Mouse (Mus musculus) CH12.LX (cell line): ENCODE data around the gene Cfap61. TPM values are rescaled to one million over a fixed set of nuclear protein-coding genes. Genes with fewer than 3 reads are reported as not detected.

Experiments used
- DNase-seq: peaks from one replicate; pipeline ENCODE4 v3.0.0-alpha.2; 2013; ENCODE audit errors: extremely low read depth
- H3K27ac ChIP-seq: 2 replicates; pipeline ENCODE4 v1.5.1; 2012; ENCODE audit warnings: low read depth, mild to moderate bottlenecking, control low read depth, moderate library complexity; ENCODE audit not compliant: insufficient read depth
- H3K27me3 ChIP-seq: replicated peaks from 2 replicates; pipeline ENCODE3; 2012; ENCODE audit warnings: inconsistent platforms
- H3K36me3 ChIP-seq, 2 experiments: replicated peaks in 1 of 2; 2 replicates each; pipeline versions ENCODE3 to v1.6.1; 2012; ENCODE audit warnings: inconsistent platforms in 1 of 2, low read length in 1 of 2, mild to moderate bottlenecking in 1 of 2, mixed read lengths in 1 of 2, moderate library complexity in 1 of 2; ENCODE audit not compliant: control insufficient read depth in 1 of 2, insufficient read depth in 1 of 2
- H3K4me1 ChIP-seq, 2 experiments: 2 replicates each; pipeline ENCODE4 v1.6.1; 2012; ENCODE audit warnings: inconsistent platforms in 1 of 2, moderate library complexity in 1 of 2; ENCODE audit not compliant: insufficient read depth in 2 of 2, control insufficient read depth in 1 of 2
- H3K4me2 ChIP-seq: 2 replicates; pipeline ENCODE4 v1.6.1; 2012; ENCODE audit warnings: low read depth, mild to moderate bottlenecking, control low read depth; ENCODE audit not compliant: poor library complexity, insufficient read depth, severe bottlenecking
- H3K4me3 ChIP-seq, 3 experiments: fragments of 150-350 bp in 1 of 3; sonication (generic) in 1 of 3; replicated peaks in 1 of 3; 2 replicates each; pipeline versions ENCODE3 to v1.5.1; 2011 to 2012; ENCODE audit warnings: low read depth in 2 of 3, low read length in 2 of 3, mild to moderate bottlenecking in 2 of 3, moderate library complexity in 2 of 3, control low read depth in 1 of 3, improper control_type of control experiment in 1 of 3, inconsistent platforms in 1 of 3, mixed read lengths in 1 of 3; ENCODE audit not compliant: poor library complexity in 1 of 3
- H3K79me2 ChIP-seq: replicated peaks from 2 replicates; pipeline ENCODE4 v1.6.1; 2012; ENCODE audit warnings: mild to moderate bottlenecking, moderate library complexity; ENCODE audit not compliant: control insufficient read depth, poor library complexity, insufficient read depth, severe bottlenecking; ENCODE audit errors: extremely low read depth
- H3K9ac ChIP-seq: 2 replicates; pipeline ENCODE4 v1.6.1; 2012; ENCODE audit warnings: low read depth, mild to moderate bottlenecking, control low read depth, moderate library complexity; ENCODE audit not compliant: insufficient read depth
- H3K9me3 ChIP-seq: replicated peaks from 2 replicates; pipeline ENCODE3; 2012; ENCODE audit warnings: low read length, inconsistent platforms, mixed read lengths
- BHLHE40 ChIP-seq: IDR thresholded peaks from 2 replicates; pipeline ENCODE4 v1.6.1; 2011; ENCODE audit warnings: mild to moderate bottlenecking, low read depth, low read length, improper control_type of control experiment
- GABPA ChIP-seq: IDR thresholded peaks from 2 replicates; pipeline ENCODE4 v1.6.1; 2012; ENCODE audit warnings: low read depth, low read length, improper control_type of control experiment, inconsistent platforms; ENCODE audit not compliant: insufficient replicate concordance
- HCFC1 ChIP-seq: IDR thresholded peaks from 2 replicates; pipeline ENCODE4 v1.6.1; 2012; ENCODE audit warnings: low read depth, mild to moderate bottlenecking, inconsistent platforms, low read length, improper control_type of control experiment
- IRF4 ChIP-seq: IDR thresholded peaks from 2 replicates; pipeline ENCODE4 v1.6.1; 2014; ENCODE audit warnings: low read depth, mild to moderate bottlenecking, inconsistent platforms, low read length, improper control_type of control experiment
- JUN ChIP-seq: IDR thresholded peaks from 2 replicates; pipeline ENCODE4 v1.6.1; 2011; ENCODE audit warnings: low read depth, mild to moderate bottlenecking, low read length, improper control_type of control experiment, moderate library complexity; ENCODE audit not compliant: insufficient read depth
- JUND ChIP-seq: conservative IDR thresholded peaks from 2 replicates; pipeline ENCODE4 v1.6.1; 2011; ENCODE audit warnings: low read depth, low read length, improper control_type of control experiment
- KAT2A ChIP-seq: IDR thresholded peaks from 2 replicates; pipeline ENCODE4 v1.6.1; 2012; ENCODE audit warnings: low read length, improper control_type of control experiment, inconsistent platforms; ENCODE audit not compliant: insufficient replicate concordance
- MEF2A ChIP-seq: IDR thresholded peaks from 2 replicates; pipeline ENCODE4 v1.6.1; 2014; ENCODE audit warnings: low read depth, mild to moderate bottlenecking, inconsistent platforms, low read length, improper control_type of control experiment, borderline replicate concordance
- NRF1 ChIP-seq: IDR thresholded peaks from 2 replicates; pipeline ENCODE4 v1.6.1; 2014; ENCODE audit warnings: low read depth, mild to moderate bottlenecking, inconsistent platforms, low read length, improper control_type of control experiment, moderate library complexity
- PAX5 ChIP-seq: IDR thresholded peaks from 2 replicates; pipeline ENCODE4 v1.6.1; 2012; ENCODE audit warnings: low read length, inconsistent platforms, mixed read lengths
- SIN3A ChIP-seq: IDR thresholded peaks from 2 replicates; pipeline ENCODE4 v1.6.1; 2012; ENCODE audit warnings: low read length, improper control_type of control experiment, inconsistent platforms
- SMC3 ChIP-seq: IDR thresholded peaks from 2 replicates; pipeline ENCODE4 v1.6.1; 2011; ENCODE audit warnings: low read depth, low read length, improper control_type of control experiment
- TBP ChIP-seq: conservative IDR thresholded peaks from 2 replicates; pipeline ENCODE4 v1.6.1; 2011; ENCODE audit warnings: low read depth, low read length, improper control_type of control experiment
- UBTF ChIP-seq: IDR thresholded peaks from 2 replicates; pipeline ENCODE4 v1.6.1; 2012; ENCODE audit warnings: low read depth, mild to moderate bottlenecking, inconsistent platforms, low read length, improper control_type of control experiment, moderate library complexity
- USF2 ChIP-seq: conservative IDR thresholded peaks from 2 replicates; pipeline ENCODE4 v1.6.1; 2011; ENCODE audit warnings: low read depth, low read length, improper control_type of control experiment
- ZC3H11A ChIP-seq: IDR thresholded peaks from 2 replicates; pipeline ENCODE4 v1.6.1; 2012; ENCODE audit warnings: low read depth, mild to moderate bottlenecking, inconsistent platforms, low read length, improper control_type of control experiment
- ZNF384 ChIP-seq: IDR thresholded peaks from 2 replicates; pipeline ENCODE4 v1.6.1; 2012; ENCODE audit warnings: low read depth, low read length, improper control_type of control experiment, inconsistent platforms
- dilution Hi-C: fragments of 300-500 bp; cut with MboI; formaldehyde crosslinking; loops from 2 replicates; pipeline ENCODE4 v1.14.3; 2020; ENCODE audit warnings: low sequenced_read_pairs; ENCODE audit not compliant: extremely low pct_unique_long_range_greater_than_20kb, extremely low pct_ligation_motif_present
- in situ Hi-C: fragments of 300-500 bp; cut with MboI; formaldehyde crosslinking; loops from 3 replicates; pipeline ENCODE4 v1.14.3; 2019; ENCODE audit warnings: low sequenced_read_pairs, low pct_ligation_motif_present, low pct_unique_long_range_greater_than_20kb, mixed read lengths
- polyA plus RNA-seq: library from polyadenylated mRNA; unstranded; fragments of >175 nt; gene quantifications from 2 replicates; pipeline ENCODE4 v1.2.1, GENCODE M21; 2012; ENCODE audit warnings: low read depth; ENCODE audit not compliant: insufficient read length
- total RNA-seq, 2 experiments: library from RNA; depleted of rRNA; stranded (reverse); fragments of 300-350 nt in 1 of 2; fragments of >200 nt in 1 of 2; gene quantifications; 2 replicates each; pipeline ENCODE4 v1.2.3; 2012 to 2014

The Cfap61 gene
- total and polyA plus RNA-seq, 3 experiments: 0.34 TPM; not detected in 2

GRCm38 (mm10) chr2:146047691-146048090 lies 113.1 kb downstream of the Cfap61 start:
- TF ChIP-seq HCFC1 (no peak), JUN (no peak), ZNF384 (no peak), KAT2A (no peak), JUND (no peak), USF2 (no peak), TBP (no peak), SMC3 (no peak), GABPA (no peak), MEF2A (no peak), IRF4 (no peak), BHLHE40 (no peak), SIN3A (no peak), ZC3H11A (no peak), NRF1 (no peak)
- H3K27ac ChIP-seq: no peak overlapping the region
- H3K4me1 ChIP-seq: peaks cover 0 to 2% of the 10 kb centered on the region in 2 experiments; a peak in 1 of 4 replicates
- no peaks in the 10 kb centered on the region for H3K79me2 ChIP-seq
- H3K9ac ChIP-seq: no peak overlapping the region
- DNase-seq: no peak
- dilution Hi-C loops (no loop called here), in situ Hi-C loops (no loop called here)
- no peaks in the 10 kb centered on the region for H3K36me3 ChIP-seq
- H3K4me2 ChIP-seq: no peak overlapping the region
- no peaks in the 10 kb centered on the region for H3K27me3 ChIP-seq
- no peaks in the 10 kb centered on the region for H3K9me3 ChIP-seq
- H3K4me3 ChIP-seq: no peak overlapping the region

- dilution Hi-C loops: no loop called here
- no peak overlapping the region for H3K4me2 ChIP-seq
- no peaks in the 10 kb centered on the region for H3K27me3 ChIP-seq
- in situ Hi-C loops: no loop called here
- no peaks in the 10 kb centered on the region for H3K79me2 ChIP-seq
- H3K4me3 ChIP-seq: no peak overlapping the region
- H3K36me3 ChIP-seq: no peaks in the 10 kb centered on the region
- H3K27ac ChIP-seq: no peak overlapping the region
- no peak overlapping the region for H3K9ac ChIP-seq
- no peaks in the 10 kb centered on the region for H3K9me3 ChIP-seq
- H3K4me1 ChIP-seq: peaks cover 0 to 2% of the 10 kb centered on the region in 2 experiments; a peak in 1 of 4 replicates
- no peak for DNase-seq
- no peak for TF ChIP-seq ZNF384
- no peak for TF ChIP-seq TBP
- TF ChIP-seq ZC3H11A: no peak
- TF ChIP-seq MEF2A: no peak
- TF ChIP-seq UBTF: no peak
- TF ChIP-seq PAX5: no peak
- TF ChIP-seq SIN3A: no peak
These were observed 113.7 kb downstream of the Cfap61 start for GRCm38 (mm10) chr2:146048221-146048829.
